Mouse (Mus musculus): ENCODE measurements at regions not wholly inside any gene's neighbourhood (a gene's known extent, or its start where the extent isn't known, plus 50 kb on each side); places are given as distances from the start of the nearest gene placed in this dataset.

GRCm38 (mm10) chr6:101500202-101500601 lies 122.5 kb upstream of the Pdzrn3 start:
- no peak for TF ChIP-seq POLR2A (IDR thresholded peaks at IDR 0.05; ENCODE audit: extremely low read depth, insufficient read depth, low read length)
- no peak for TF ChIP-seq CTCF (IDR thresholded peaks at IDR 0.05; ENCODE audit: low read depth, low read length)
